Mouse (Mus musculus): Measurements from ENCODE around the gene Ing2. TPM values are rescaled to one million over a fixed set of nuclear protein-coding genes. Genes with fewer than 3 reads are reported as not detected.

The Ing2 gene
- polyA plus RNA-seq, 1 experiment = 1.6 TPM

GRCm38 (mm10) chr8:47690674-47691078, 15.3 kb upstream of the Ing2 start:
- Histone ChIP-seq H3K36me3 (ENCODE audit: control insufficient read depth, insufficient read depth, low read length) (no peaks in the 10 kb centered on the region), H3K27ac (ENCODE audit: insufficient read depth, low read depth, low read length) (no peak overlapping the region)
- WGBS = 31% methylated on average over 16 of the region's 16 CpGs

DNA sequence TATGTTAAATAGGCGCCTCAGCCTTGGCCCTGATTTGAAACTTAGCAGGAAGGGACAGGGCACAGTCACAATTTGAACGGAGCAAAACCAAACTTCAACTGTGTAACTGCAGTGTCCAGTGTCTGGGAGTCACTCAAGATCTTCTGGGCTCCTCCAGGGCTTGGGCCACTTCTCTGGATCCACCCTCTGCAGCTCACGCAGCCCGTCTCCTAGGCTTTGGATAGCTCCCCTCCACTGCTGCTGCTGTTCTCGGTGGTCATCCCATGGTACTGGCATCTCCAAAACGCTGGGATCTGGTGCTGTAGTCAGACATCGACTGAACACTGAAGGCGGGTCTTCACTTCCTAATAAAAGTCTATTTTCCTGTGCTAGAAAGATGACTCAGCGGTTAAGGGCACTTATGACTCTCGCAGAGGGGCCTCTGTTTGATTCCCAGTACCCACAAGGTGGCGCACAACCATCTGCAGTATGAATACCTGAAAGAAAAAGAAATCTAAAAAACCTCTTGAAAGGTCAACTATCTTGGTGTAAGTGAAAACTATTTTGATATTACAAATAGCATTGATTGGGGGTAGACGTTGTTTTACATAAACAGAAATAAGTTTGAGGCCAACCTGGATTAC, 14.5 kb upstream of the Ing2 start:
- WGBS = 65% methylated on average over 12 of the region's 12 CpGs
- TF ChIP-seq CTCF (IDR thresholded peaks at IDR 0.05; ENCODE audit: extremely low read depth, insufficient read length, insufficient replicate concordance, low read depth, low read length) (peak; percentile 26; the same call in 1 of the 2 replicates), POLR2A (IDR thresholded peaks at IDR 0.05; ENCODE audit: low read depth, low read length) (no peak)
- Histone ChIP-seq H3K4me1 (ENCODE audit: control insufficient read depth, insufficient read depth, insufficient read length, low read length) (no peaks in the 10 kb centered on the region), H3K27ac (ENCODE audit: insufficient read depth, low read depth, low read length) (no peak overlapping the region), H3K27me3 (ENCODE audit: control insufficient read depth, insufficient read depth, low read length) (no peaks in the 10 kb centered on the region), H3K36me3 (ENCODE audit: control insufficient read depth, insufficient read depth, low read length) (no peaks in the 10 kb centered on the region), H3K4me3 (ENCODE audit: low read depth, low read length) (no peak overlapping the region)

More at GRCm38 (mm10) chr8:47690674-47691078, 15.3 kb upstream of the Ing2 start:
- Histone ChIP-seq H3K4me1 (ENCODE audit: control insufficient read depth, insufficient read depth, insufficient read length, low read length) (no peaks in the 10 kb centered on the region), H3K4me3 (ENCODE audit: low read depth, low read length) (peak overlapping the region; percentile 44), H3K27me3 (ENCODE audit: control insufficient read depth, insufficient read depth, low read length) (no peaks in the 10 kb centered on the region)
- TF ChIP-seq POLR2A (IDR thresholded peaks at IDR 0.05; ENCODE audit: low read depth, low read length) (no peak), CTCF (IDR thresholded peaks at IDR 0.05; ENCODE audit: extremely low read depth, insufficient read length, insufficient replicate concordance, low read depth, low read length) (no peak)

GRCm38 (mm10) chr8:47684441-47684840, 9.1 kb upstream of the Ing2 start:
- Histone ChIP-seq H3K27ac (ENCODE audit: insufficient read depth, low read depth, low read length) (no peak overlapping the region), H3K27me3 (ENCODE audit: control insufficient read depth, insufficient read depth, low read length) (no peaks in the 10 kb centered on the region), H3K4me3 (ENCODE audit: low read depth, low read length) (no peak overlapping the region), H3K4me1 (ENCODE audit: control insufficient read depth, insufficient read depth, insufficient read length, low read length) (no peaks in the 10 kb centered on the region), H3K36me3 (ENCODE audit: control insufficient read depth, insufficient read depth, low read length) (peaks cover 7% of the 10 kb centered on the region)
- 72% methylated on average over 5 of the region's 5 CpGs for WGBS
- TF ChIP-seq CTCF (IDR thresholded peaks at IDR 0.05; ENCODE audit: extremely low read depth, insufficient read length, insufficient replicate concordance, low read depth, low read length) = no peak
- no peak for TF ChIP-seq POLR2A (IDR thresholded peaks at IDR 0.05; ENCODE audit: low read depth, low read length)

DNA sequence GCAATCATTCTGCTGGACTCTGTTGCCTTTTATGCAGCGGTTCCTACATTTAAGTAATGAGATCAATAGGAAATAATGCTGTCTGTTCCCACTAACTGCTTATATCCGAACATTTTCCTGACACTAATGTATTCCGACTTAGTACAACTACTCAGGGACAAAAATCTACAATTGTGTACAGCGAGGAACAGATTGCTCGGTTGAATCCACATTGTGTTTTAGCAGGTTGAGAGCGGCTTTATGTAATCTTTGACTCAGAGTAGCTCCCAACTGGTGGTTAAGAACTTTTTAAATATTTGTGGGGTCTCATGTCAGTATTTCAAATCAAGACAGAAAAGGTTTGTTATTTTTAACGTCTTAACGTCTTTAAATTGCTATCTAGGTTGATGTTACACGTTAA, 8.6 kb upstream of the Ing2 start:
- no peak overlapping the region for H3K27ac ChIP-seq (ENCODE audit: insufficient read depth, low read depth, low read length)
- no peaks in the 10 kb centered on the region for H3K4me1 ChIP-seq (ENCODE audit: control insufficient read depth, insufficient read depth, insufficient read length, low read length)
- peaks cover 7% of the 10 kb centered on the region for H3K36me3 ChIP-seq (ENCODE audit: control insufficient read depth, insufficient read depth, low read length)
- TF ChIP-seq CTCF (IDR thresholded peaks at IDR 0.05; ENCODE audit: extremely low read depth, insufficient read length, insufficient replicate concordance, low read depth, low read length) (no peak), POLR2A (IDR thresholded peaks at IDR 0.05; ENCODE audit: low read depth, low read length) (no peak)
- no peaks in the 10 kb centered on the region for H3K27me3 ChIP-seq (ENCODE audit: control insufficient read depth, insufficient read depth, low read length)
- 83% methylated on average over 9 of the region's 9 CpGs for WGBS
- H3K4me3 ChIP-seq (ENCODE audit: low read depth, low read length) = no peak overlapping the region

GRCm38 (mm10) chr8:47680306-47680705, 5.0 kb upstream of the Ing2 start:
- WGBS = 72% methylated on average over 4 of the region's 4 CpGs
- Histone ChIP-seq H3K4me3 (ENCODE audit: low read depth, low read length) (no peak overlapping the region), H3K4me1 (ENCODE audit: control insufficient read depth, insufficient read depth, insufficient read length, low read length) (no peaks in the 10 kb centered on the region)

GRCm38 (mm10) chr8:47679603-47680002, 4.2 kb upstream of the Ing2 start:
- Histone ChIP-seq H3K4me1 (ENCODE audit: control insufficient read depth, insufficient read depth, insufficient read length, low read length) (no peaks in the 10 kb centered on the region), H3K27ac (ENCODE audit: insufficient read depth, low read depth, low read length) (no peak overlapping the region), H3K36me3 (ENCODE audit: control insufficient read depth, insufficient read depth, low read length) (peaks cover 7% of the 10 kb centered on the region), H3K27me3 (ENCODE audit: control insufficient read depth, insufficient read depth, low read length) (no peaks in the 10 kb centered on the region), H3K4me3 (ENCODE audit: low read depth, low read length) (no peak overlapping the region)
- WGBS = 76% methylated on average over 1 of the region's 1 CpGs
- TF ChIP-seq POLR2A (IDR thresholded peaks at IDR 0.05; ENCODE audit: low read depth, low read length) (no peak), CTCF (IDR thresholded peaks at IDR 0.05; ENCODE audit: extremely low read depth, insufficient read length, insufficient replicate concordance, low read depth, low read length) (no peak)

More at GRCm38 (mm10) chr8:47680306-47680705, 5.0 kb upstream of the Ing2 start:
- Histone ChIP-seq H3K27ac (ENCODE audit: insufficient read depth, low read depth, low read length) (no peak overlapping the region), H3K27me3 (ENCODE audit: control insufficient read depth, insufficient read depth, low read length) (no peaks in the 10 kb centered on the region), H3K36me3 (ENCODE audit: control insufficient read depth, insufficient read depth, low read length) (peaks cover 7% of the 10 kb centered on the region)
- TF ChIP-seq POLR2A (IDR thresholded peaks at IDR 0.05; ENCODE audit: low read depth, low read length) (no peak), CTCF (IDR thresholded peaks at IDR 0.05; ENCODE audit: extremely low read depth, insufficient read length, insufficient replicate concordance, low read depth, low read length) (no peak)

GRCm38 (mm10) chr8:47676631-47677030, 1.3 kb upstream of the Ing2 start:
- no peaks in the 10 kb centered on the region; the same call in 1 of the 2 replicates for H3K36me3 ChIP-seq (ENCODE audit: control insufficient read depth, insufficient read depth, low read length)
- TF ChIP-seq POLR2A (IDR thresholded peaks at IDR 0.05; ENCODE audit: low read depth, low read length) (no peak), CTCF (IDR thresholded peaks at IDR 0.05; ENCODE audit: extremely low read depth, insufficient read length, insufficient replicate concordance, low read depth, low read length) (no peak)
- no peaks in the 10 kb centered on the region for H3K27me3 ChIP-seq (ENCODE audit: control insufficient read depth, insufficient read depth, low read length)
- 35% methylated on average over 2 of the region's 2 CpGs for WGBS
- no peak overlapping the region for H3K27ac ChIP-seq (ENCODE audit: insufficient read depth, low read depth, low read length)
- H3K4me3 ChIP-seq (ENCODE audit: low read depth, low read length) = peak overlapping the region; percentile 16; the same call in 1 of the 2 replicates
- no peaks in the 10 kb centered on the region for H3K4me1 ChIP-seq (ENCODE audit: control insufficient read depth, insufficient read depth, insufficient read length, low read length)

Data from small intestine, adult 2 months (tissue).